Mouse (Mus musculus): ENCODE results near the gene Lrrtm1. TPM values are rescaled to one million over a fixed set of nuclear protein-coding genes. Genes with fewer than 3 reads are reported as not detected.

The Lrrtm1 gene
- polyA plus RNA-seq, 1 experiment, result 0.78 TPM

DNA sequence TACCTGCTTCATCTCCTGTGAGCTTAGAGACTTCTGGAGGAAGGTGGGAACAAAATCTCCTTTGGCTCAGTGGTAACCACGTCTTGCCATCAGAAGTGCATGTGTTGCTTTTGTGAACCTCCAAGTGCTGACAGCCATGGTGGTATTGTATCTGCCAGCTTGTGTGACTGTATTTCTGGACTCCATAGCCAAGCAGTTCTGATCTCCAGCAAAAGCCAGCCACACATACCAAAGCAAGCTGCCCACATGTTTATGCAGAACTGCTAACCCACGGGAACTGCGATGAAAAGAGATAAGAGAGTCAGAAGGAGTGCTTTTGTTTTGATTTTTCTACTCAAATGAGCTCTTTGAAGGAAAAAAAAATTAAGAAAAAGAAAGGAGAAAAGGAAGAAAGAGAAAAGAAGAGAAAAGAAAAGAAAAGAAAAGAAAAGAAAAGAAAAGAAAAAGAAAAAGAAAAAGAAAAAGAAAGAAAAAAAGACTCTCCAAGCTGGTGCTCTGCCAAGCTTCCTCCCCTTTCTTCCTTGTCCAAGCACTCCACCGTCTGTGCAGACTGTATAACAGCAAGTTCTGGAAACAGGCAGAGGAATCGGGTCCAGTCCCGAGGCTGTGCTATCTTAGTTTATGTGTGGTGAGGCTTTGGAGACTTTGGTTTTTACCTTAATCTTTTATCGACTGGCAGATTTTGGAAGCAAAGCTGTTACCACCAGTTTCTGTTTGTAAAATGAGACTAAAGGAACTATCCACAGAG is 15.0 kb downstream of the Lrrtm1 start:
- Histone ChIP-seq H3K4me1 (ENCODE audit: control insufficient read depth, insufficient read depth, low read length) (no peaks in the 10 kb centered on the region), H3K27ac (ENCODE audit: control insufficient read depth, insufficient read depth, low read depth, low read length) (no peak overlapping the region), H3K27me3 (ENCODE audit: control insufficient read depth, insufficient read depth, low read length) (no peaks in the 10 kb centered on the region), H3K36me3 (ENCODE audit: control insufficient read depth, insufficient read depth, low read length) (no peaks in the 10 kb centered on the region), H3K4me3 (ENCODE audit: control insufficient read depth, low read depth, low read length) (no peak overlapping the region)
- TF ChIP-seq CTCF (IDR thresholded peaks at IDR 0.05; ENCODE audit: control insufficient read depth, insufficient read depth, insufficient replicate concordance, low read depth, low read length), result no peak
- TF ChIP-seq POLR2A (IDR thresholded peaks at IDR 0.05; ENCODE audit: control insufficient read depth, low read depth, low read length), result no peak

GRCm38 (mm10) chr6:77265163-77265562 is 22.7 kb downstream of the Lrrtm1 start:
- TF ChIP-seq POLR2A (IDR thresholded peaks at IDR 0.05; ENCODE audit: control insufficient read depth, low read depth, low read length) (no peak), CTCF (IDR thresholded peaks at IDR 0.05; ENCODE audit: control insufficient read depth, insufficient read depth, insufficient replicate concordance, low read depth, low read length) (no peak)
- Histone ChIP-seq H3K27ac (ENCODE audit: control insufficient read depth, insufficient read depth, low read depth, low read length) (no peak overlapping the region), H3K36me3 (ENCODE audit: control insufficient read depth, insufficient read depth, low read length) (no peaks in the 10 kb centered on the region), H3K27me3 (ENCODE audit: control insufficient read depth, insufficient read depth, low read length) (no peaks in the 10 kb centered on the region), H3K4me1 (ENCODE audit: control insufficient read depth, insufficient read depth, low read length) (no peaks in the 10 kb centered on the region), H3K4me3 (ENCODE audit: control insufficient read depth, low read depth, low read length) (no peak overlapping the region)

DNA sequence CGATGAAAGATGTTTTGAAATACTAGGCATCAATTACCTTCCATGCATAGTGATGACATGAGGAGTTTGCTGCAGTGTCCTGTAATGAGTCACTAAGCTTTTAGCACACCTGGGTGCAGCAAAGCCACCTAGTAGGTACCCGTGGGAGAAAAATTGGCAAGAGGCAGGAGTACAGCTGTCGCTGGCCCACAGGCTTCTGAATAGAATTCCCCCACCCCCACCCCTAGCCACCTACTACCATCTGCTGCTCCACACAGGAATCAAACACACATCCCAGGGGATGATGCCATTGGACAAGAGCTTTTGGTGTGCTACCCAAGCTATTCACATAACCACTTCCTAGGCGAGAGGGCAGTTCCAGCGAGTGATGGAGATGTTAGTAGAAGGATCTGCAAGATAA is 36.3 kb downstream of the Lrrtm1 start:
- H3K4me1 ChIP-seq (ENCODE audit: control insufficient read depth, insufficient read depth, low read length), result no peaks in the 10 kb centered on the region
- no peaks in the 10 kb centered on the region for H3K27me3 ChIP-seq (ENCODE audit: control insufficient read depth, insufficient read depth, low read length)
- H3K36me3 ChIP-seq (ENCODE audit: control insufficient read depth, insufficient read depth, low read length), result no peaks in the 10 kb centered on the region
- no peak overlapping the region for H3K4me3 ChIP-seq (ENCODE audit: control insufficient read depth, low read depth, low read length)
- H3K27ac ChIP-seq (ENCODE audit: control insufficient read depth, insufficient read depth, low read depth, low read length), result no peak overlapping the region
- no peak for TF ChIP-seq CTCF (IDR thresholded peaks at IDR 0.05; ENCODE audit: control insufficient read depth, insufficient read depth, insufficient replicate concordance, low read depth, low read length)
- no peak for TF ChIP-seq POLR2A (IDR thresholded peaks at IDR 0.05; ENCODE audit: control insufficient read depth, low read depth, low read length)

DNA sequence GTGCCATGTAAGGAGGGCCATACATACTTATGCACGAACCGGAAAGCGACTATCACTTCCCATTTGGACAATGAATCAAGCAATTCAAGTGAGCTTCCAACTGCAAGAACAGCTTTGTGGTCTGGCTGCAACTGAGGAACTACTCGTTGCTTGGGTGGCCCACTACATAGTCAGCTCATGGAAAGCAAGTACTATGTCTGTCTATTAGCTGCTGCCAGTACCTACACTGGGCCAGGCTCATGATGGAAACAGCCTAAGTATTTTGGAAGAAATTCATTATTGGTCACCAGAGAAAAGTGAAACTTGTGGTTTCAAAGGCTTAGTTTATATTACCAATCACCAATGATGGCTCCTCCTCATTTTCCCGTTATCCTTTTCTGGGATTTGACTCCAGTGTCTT is 43.8 kb downstream of the Lrrtm1 start:
- TF ChIP-seq POLR2A (IDR thresholded peaks at IDR 0.05; ENCODE audit: control insufficient read depth, low read depth, low read length) (no peak), CTCF (IDR thresholded peaks at IDR 0.05; ENCODE audit: control insufficient read depth, insufficient read depth, insufficient replicate concordance, low read depth, low read length) (no peak)
- no peaks in the 10 kb centered on the region for H3K36me3 ChIP-seq (ENCODE audit: control insufficient read depth, insufficient read depth, low read length)
- no peaks in the 10 kb centered on the region for H3K27me3 ChIP-seq (ENCODE audit: control insufficient read depth, insufficient read depth, low read length)
- no peak overlapping the region for H3K27ac ChIP-seq (ENCODE audit: control insufficient read depth, insufficient read depth, low read depth, low read length)
- no peaks in the 10 kb centered on the region for H3K4me1 ChIP-seq (ENCODE audit: control insufficient read depth, insufficient read depth, low read length)
- H3K4me3 ChIP-seq (ENCODE audit: control insufficient read depth, low read depth, low read length), result no peak overlapping the region

GRCm38 (mm10) chr6:77288402-77288801 is 45.9 kb downstream of the Lrrtm1 start:
- no peak for TF ChIP-seq CTCF (IDR thresholded peaks at IDR 0.05; ENCODE audit: control insufficient read depth, insufficient read depth, insufficient replicate concordance, low read depth, low read length)
- TF ChIP-seq POLR2A (IDR thresholded peaks at IDR 0.05; ENCODE audit: control insufficient read depth, low read depth, low read length), result no peak
- Histone ChIP-seq H3K4me3 (ENCODE audit: control insufficient read depth, low read depth, low read length) (no peak overlapping the region), H3K27me3 (ENCODE audit: control insufficient read depth, insufficient read depth, low read length) (no peaks in the 10 kb centered on the region)

DNA sequence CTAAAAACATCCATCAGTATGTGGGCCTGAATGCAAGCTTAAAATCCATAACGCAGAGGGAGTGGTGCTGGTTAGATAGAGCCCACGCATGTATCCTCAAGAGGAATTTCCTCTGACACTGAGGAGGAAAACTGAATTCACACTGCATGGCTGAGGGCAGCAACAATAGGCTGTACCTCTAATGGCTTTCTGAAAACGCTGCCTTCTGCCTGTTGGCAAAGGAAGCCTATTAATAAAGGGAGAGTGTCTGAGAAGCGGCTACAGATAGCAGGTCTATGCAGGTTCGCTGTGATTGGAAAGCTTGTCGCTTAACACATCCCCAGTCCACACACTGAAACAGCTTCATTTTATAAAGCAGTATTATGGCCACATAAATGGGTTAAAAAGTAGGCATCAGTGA is 48.9 kb downstream of the Lrrtm1 start:
- Histone ChIP-seq H3K27ac (ENCODE audit: control insufficient read depth, insufficient read depth, low read depth, low read length) (no peak overlapping the region), H3K4me1 (ENCODE audit: control insufficient read depth, insufficient read depth, low read length) (no peaks in the 10 kb centered on the region), H3K27me3 (ENCODE audit: control insufficient read depth, insufficient read depth, low read length) (no peaks in the 10 kb centered on the region), H3K36me3 (ENCODE audit: control insufficient read depth, insufficient read depth, low read length) (no peaks in the 10 kb centered on the region), H3K4me3 (ENCODE audit: control insufficient read depth, low read depth, low read length) (no peak overlapping the region)
- TF ChIP-seq POLR2A (IDR thresholded peaks at IDR 0.05; ENCODE audit: control insufficient read depth, low read depth, low read length) (no peak), CTCF (IDR thresholded peaks at IDR 0.05; ENCODE audit: control insufficient read depth, insufficient read depth, insufficient replicate concordance, low read depth, low read length) (no peak)

More at GRCm38 (mm10) chr6:77288402-77288801, 45.9 kb downstream of the Lrrtm1 start:
- H3K4me1 ChIP-seq (ENCODE audit: control insufficient read depth, insufficient read depth, low read length), result no peaks in the 10 kb centered on the region
- H3K27ac ChIP-seq (ENCODE audit: control insufficient read depth, insufficient read depth, low read depth, low read length), result no peak overlapping the region
- H3K36me3 ChIP-seq (ENCODE audit: control insufficient read depth, insufficient read depth, low read length), result no peaks in the 10 kb centered on the region

- Histone ChIP-seq H3K27me3 (ENCODE audit: control insufficient read depth, insufficient read depth, low read length) (no peaks in the 10 kb centered on the region), H3K27ac (ENCODE audit: control insufficient read depth, insufficient read depth, low read depth, low read length) (no peak overlapping the region), H3K4me3 (ENCODE audit: control insufficient read depth, low read depth, low read length) (no peak overlapping the region), H3K36me3 (ENCODE audit: control insufficient read depth, insufficient read depth, low read length) (no peaks in the 10 kb centered on the region), H3K4me1 (ENCODE audit: control insufficient read depth, insufficient read depth, low read length) (no peaks in the 10 kb centered on the region)
- TF ChIP-seq POLR2A (IDR thresholded peaks at IDR 0.05; ENCODE audit: control insufficient read depth, low read depth, low read length) (no peak), CTCF (IDR thresholded peaks at IDR 0.05; ENCODE audit: control insufficient read depth, insufficient read depth, insufficient replicate concordance, low read depth, low read length) (no peak)
These were observed 58.8 kb downstream of the Lrrtm1 start for GRCm38 (mm10) chr6:77301305-77301704.

All from testis, adult 2 months (tissue).